Mouse (Mus musculus) lung, embryonic 14.5 days (tissue): ENCODE data around the gene Ltbp1. TPM values are rescaled to one million over a fixed set of nuclear protein-coding genes. Genes with fewer than 3 reads are reported as not detected.
A peak's percentile ranks its signal among the peaks of the same experiment; 100 is the strongest.

Experiments
- ATAC-seq: fragments of 200-750 bp; cut with Nextera tagmentation; 2 replicates; pipeline ENCODE4 v1.8.0; 2017; ENCODE audit warnings: mild to moderate bottlenecking, moderate TSS enrichment, moderate library complexity; ENCODE audit not compliant: insufficient read depth
- DNase-seq: peaks from one replicate; pipeline ENCODE4 v3.0.0-alpha.2; 2015
- H3K27ac ChIP-seq: fragments of 300-500 bp; sonication (generic); 2 replicates; pipeline ENCODE4 v1.5.1; 2014; ENCODE audit warnings: low read depth, mild to moderate bottlenecking, moderate library complexity
- H3K27me3 ChIP-seq: fragments of 300-500 bp; sonication (generic); 2 replicates; pipeline ENCODE4 v1.6.1; 2014; ENCODE audit warnings: low read length, control low read depth; ENCODE audit not compliant: insufficient read depth
- H3K36me3 ChIP-seq: fragments of 300-500 bp; sonication (generic); 2 replicates; pipeline ENCODE4 v1.6.1; 2014; ENCODE audit warnings: control low read depth; ENCODE audit not compliant: insufficient read depth
- H3K4me1 ChIP-seq: fragments of 300-500 bp; sonication (generic); 2 replicates; pipeline ENCODE4 v1.6.1; 2014; ENCODE audit warnings: antibody characterized with exemption, control low read depth; ENCODE audit not compliant: insufficient read depth
- H3K4me2 ChIP-seq: fragments of 300-500 bp; sonication (generic); 2 replicates; pipeline ENCODE4 v1.6.1; 2014; ENCODE audit warnings: mild to moderate bottlenecking
- H3K4me3 ChIP-seq: fragments of 300-500 bp; sonication (generic); 2 replicates; pipeline ENCODE4 v1.5.1; 2014; ENCODE audit warnings: low read depth, low read length
- H3K9ac ChIP-seq: fragments of 300-500 bp; sonication (generic); 2 replicates; pipeline ENCODE4 v1.6.1; 2014
- H3K9me3 ChIP-seq: fragments of 300-500 bp; sonication (generic); 2 replicates; pipeline ENCODE4 v1.6.1; 2016; ENCODE audit warnings: low read depth, low read length, control low read depth
- CTCF ChIP-seq: IDR thresholded peaks from 2 replicates; pipeline ENCODE4 v1.5.1; 2016; ENCODE audit warnings: antibody characterized with exemption, low read depth
- WGBS: fragments of 180-500 bp; shearing (Covaris S2); extraction: QIAGEN DNeasy Blood & Tissue Kit; methylation state at CpG from one replicate; pipeline ENCODE4 v1.1.7; 2014; 5-methylcytosine and 5-hydroxymethylcytosine counted together
- polyA plus RNA-seq: library from polyadenylated mRNA; unstranded; fragments of >200 nt; fragmentation: Nextera tagmentation; extraction: Ambion mirVana; gene quantifications from 2 replicates; pipeline ENCODE4 v1.2.1, GENCODE M21; 2014

The Ltbp1 gene
- polyA plus RNA-seq, 1 experiment from 2014 or later, result 33.8 TPM

DNA sequence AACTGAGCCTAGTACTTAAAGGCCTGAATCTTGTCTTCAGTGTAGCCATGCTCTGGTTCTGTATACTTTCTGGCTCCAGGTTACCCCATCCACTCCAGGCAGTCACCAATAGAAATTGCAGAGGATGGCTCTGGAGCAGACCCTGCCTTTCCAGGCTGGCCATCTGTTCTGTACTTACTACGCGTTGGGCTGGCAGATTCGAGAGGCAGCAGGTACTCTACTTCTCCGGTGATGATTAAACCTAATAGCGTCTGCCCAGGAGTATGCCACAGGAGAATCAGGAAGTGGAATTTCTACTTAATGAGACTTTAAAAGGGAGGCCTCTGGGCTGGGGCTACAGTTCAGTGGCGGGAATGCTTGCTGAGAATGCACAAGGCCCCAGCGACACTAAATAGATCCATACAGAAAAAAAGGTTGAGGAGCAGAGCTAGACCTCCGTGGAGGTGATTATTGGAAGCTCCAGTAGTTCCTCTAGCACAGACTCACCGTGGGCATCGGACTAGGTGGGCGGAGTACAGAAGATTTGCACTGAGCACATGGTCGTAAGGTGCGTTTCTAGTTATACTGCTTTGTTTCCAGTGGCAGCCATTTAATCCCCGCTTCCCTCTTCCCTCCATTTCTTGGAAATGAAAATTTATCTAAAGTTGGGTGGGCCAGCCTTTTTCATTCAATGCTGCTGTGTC lies 177.1 kb downstream of the Ltbp1 start:
- Histone ChIP-seq H3K36me3 (no peaks in the 10 kb centered on the region), H3K9ac (no peak overlapping the region), H3K4me3 (no peak overlapping the region), H3K9me3 (no peaks in the 10 kb centered on the region), H3K27me3 (no peaks in the 10 kb centered on the region), H3K4me2 (no peak overlapping the region), H3K4me1 (peaks cover 27% of the 10 kb centered on the region), H3K27ac (peak overlapping the region; percentile 65; the same call in 1 of the 2 replicates)
- TF ChIP-seq CTCF, result no peak
- DNase-seq, result no peak
- 74% methylated on average over 14 of the region's 14 CpGs for WGBS
- no peak for ATAC-seq

DNA sequence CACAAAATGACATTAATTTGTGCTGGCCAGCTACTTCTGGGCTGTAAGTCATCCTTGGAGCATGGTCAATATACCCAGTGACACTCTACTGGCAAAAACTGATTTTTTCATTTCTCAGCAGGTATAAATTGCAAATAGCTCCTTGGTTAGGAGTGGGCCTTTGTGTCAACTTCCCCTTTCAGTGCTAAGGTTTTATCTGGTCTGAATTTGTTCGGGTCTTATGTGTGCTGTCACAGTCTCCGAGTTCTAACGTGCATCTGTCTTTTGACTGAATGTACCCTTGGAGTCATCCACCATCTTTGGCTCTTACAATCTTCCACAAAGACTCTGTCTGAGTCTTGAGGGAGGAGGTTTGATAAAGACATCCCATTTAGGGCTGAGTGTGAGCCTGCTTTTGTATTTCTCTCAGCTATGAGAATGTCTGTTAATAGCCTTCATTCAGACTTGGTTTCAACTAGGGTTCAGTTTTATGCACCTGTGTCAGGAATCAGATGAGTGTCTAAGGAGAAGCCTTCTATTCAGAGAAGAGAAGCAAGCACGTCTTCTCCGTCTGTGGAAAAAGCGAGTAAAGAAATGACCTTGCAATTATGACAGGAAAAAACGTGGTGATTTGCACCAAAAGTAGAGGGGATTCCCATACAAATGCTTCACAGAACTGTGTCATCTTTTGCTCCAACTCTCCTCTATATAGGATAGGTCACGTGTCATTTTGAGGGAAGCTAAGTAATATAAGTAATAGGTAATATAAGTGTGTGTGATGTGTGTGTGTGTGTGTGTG lies 181.6 kb downstream of the Ltbp1 start:
- Histone ChIP-seq H3K4me1 (peaks cover 7% of the 10 kb centered on the region; the same call in 1 of the 2 replicates), H3K4me3 (no peak overlapping the region), H3K27ac (no peak overlapping the region), H3K4me2 (no peak overlapping the region), H3K27me3 (no peaks in the 10 kb centered on the region), H3K9me3 (no peaks in the 10 kb centered on the region), H3K36me3 (no peaks in the 10 kb centered on the region), H3K9ac (no peak overlapping the region)
- 84% methylated on average over 8 of the region's 8 CpGs for WGBS
- no peak for TF ChIP-seq CTCF
- ATAC-seq (no peak), DNase-seq (no peak)

- Histone ChIP-seq H3K27ac (no peak overlapping the region), H3K36me3 (no peaks in the 10 kb centered on the region), H3K4me1 (no peaks in the 10 kb centered on the region), H3K27me3 (no peaks in the 10 kb centered on the region), H3K4me2 (no peak overlapping the region), H3K9me3 (no peaks in the 10 kb centered on the region), H3K9ac (no peak overlapping the region), H3K4me3 (no peak overlapping the region)
- no peak for DNase-seq
- WGBS, result 89% methylated on average over 2 of the region's 2 CpGs
- no peak for ATAC-seq
- no peak for TF ChIP-seq CTCF
These were observed 191.6 kb downstream of the Ltbp1 start for GRCm38 (mm10) chr17:75196952-75197351.

DNA sequence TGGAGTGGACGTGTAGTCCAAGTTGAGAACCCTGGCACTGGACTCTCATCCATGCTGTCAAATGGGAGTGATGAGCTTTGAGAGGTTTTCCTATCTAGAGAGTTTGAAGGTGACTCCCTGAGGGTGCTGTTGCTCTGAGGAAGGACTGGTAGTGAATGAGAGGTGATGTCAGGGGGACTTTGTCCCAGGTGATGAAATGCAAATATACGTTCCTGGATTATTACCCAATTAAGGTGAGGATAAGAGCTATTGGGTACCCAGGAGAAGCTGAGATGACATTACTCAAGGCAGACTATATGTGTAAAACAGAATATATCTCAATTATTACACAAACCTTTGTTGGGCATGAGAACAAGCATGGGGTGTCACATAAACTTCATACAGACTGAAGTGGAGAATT lies 193.4 kb downstream of the Ltbp1 start:
- H3K4me2 ChIP-seq, result no peak overlapping the region
- H3K4me3 ChIP-seq, result no peak overlapping the region
- DNase-seq, result no peak
- H3K36me3 ChIP-seq, result no peaks in the 10 kb centered on the region
- H3K9ac ChIP-seq, result no peak overlapping the region
- no peak for TF ChIP-seq CTCF
- no peaks in the 10 kb centered on the region for H3K4me1 ChIP-seq
- no peaks in the 10 kb centered on the region for H3K27me3 ChIP-seq
- ATAC-seq, result no peak
- no peaks in the 10 kb centered on the region for H3K9me3 ChIP-seq
- 88% methylated on average over 2 of the region's 2 CpGs for WGBS
- H3K27ac ChIP-seq, result no peak overlapping the region

- no peaks in the 10 kb centered on the region for H3K36me3 ChIP-seq
- DNase-seq, result no peak
- H3K4me3 ChIP-seq, result no peak overlapping the region
- no peaks in the 10 kb centered on the region for H3K4me1 ChIP-seq
- no peaks in the 10 kb centered on the region for H3K9me3 ChIP-seq
- no peak overlapping the region for H3K9ac ChIP-seq
- ATAC-seq, result no peak
- 59% methylated on average over 9 of the region's 9 CpGs for WGBS
- H3K27me3 ChIP-seq, result no peaks in the 10 kb centered on the region
- no peak overlapping the region for H3K27ac ChIP-seq
- H3K4me2 ChIP-seq, result no peak overlapping the region
- TF ChIP-seq CTCF, result no peak
These were observed 194.3 kb downstream of the Ltbp1 start for GRCm38 (mm10) chr17:75199694-75200093.

- no peak overlapping the region for H3K9ac ChIP-seq
- no peak overlapping the region for H3K4me2 ChIP-seq
- 80% methylated on average over 3 of the region's 3 CpGs for WGBS
- no peak overlapping the region for H3K27ac ChIP-seq
- no peaks in the 10 kb centered on the region for H3K4me1 ChIP-seq
- ATAC-seq (no peak), DNase-seq (no peak)
- no peaks in the 10 kb centered on the region for H3K9me3 ChIP-seq
- H3K36me3 ChIP-seq, result no peaks in the 10 kb centered on the region
- H3K27me3 ChIP-seq, result no peaks in the 10 kb centered on the region
- H3K4me3 ChIP-seq, result no peak overlapping the region
- TF ChIP-seq CTCF, result no peak
These were observed 196.9 kb downstream of the Ltbp1 start for GRCm38 (mm10) chr17:75202314-75202713.

- Histone ChIP-seq H3K4me2 (no peak overlapping the region), H3K9me3 (no peaks in the 10 kb centered on the region), H3K27me3 (no peaks in the 10 kb centered on the region), H3K27ac (no peak overlapping the region), H3K9ac (no peak overlapping the region), H3K36me3 (no peaks in the 10 kb centered on the region), H3K4me3 (no peak overlapping the region), H3K4me1 (no peaks in the 10 kb centered on the region)
- 69% methylated on average over 1 of the region's 1 CpGs for WGBS
- ATAC-seq (no peak), DNase-seq (no peak)
- no peak for TF ChIP-seq CTCF
These were observed 198.7 kb downstream of the Ltbp1 start for GRCm38 (mm10) chr17:75204065-75204464.
